Mouse (Mus musculus) thymus, adult 2 months (tissue): ENCODE data around the gene Atp8b4.

Experiments
- CTCF ChIP-seq: fragments of 200-500 bp; IDR thresholded peaks from 2 replicates; pipeline ENCODE4 v1.5.1; 2012; ENCODE audit warnings: mild to moderate bottlenecking, control low read depth, low read length, moderate library complexity, borderline replicate concordance; ENCODE audit not compliant: control insufficient read depth, poor library complexity, insufficient read depth; ENCODE audit errors: extremely low read depth
- POLR2A ChIP-seq: fragments of 200-500 bp; IDR thresholded peaks from 2 replicates; pipeline ENCODE4 v1.6.1; 2012; ENCODE audit warnings: mild to moderate bottlenecking, low read length, control low read depth, moderate library complexity; ENCODE audit not compliant: control insufficient read depth, poor library complexity, insufficient read depth; ENCODE audit errors: extremely low read depth

DNA sequence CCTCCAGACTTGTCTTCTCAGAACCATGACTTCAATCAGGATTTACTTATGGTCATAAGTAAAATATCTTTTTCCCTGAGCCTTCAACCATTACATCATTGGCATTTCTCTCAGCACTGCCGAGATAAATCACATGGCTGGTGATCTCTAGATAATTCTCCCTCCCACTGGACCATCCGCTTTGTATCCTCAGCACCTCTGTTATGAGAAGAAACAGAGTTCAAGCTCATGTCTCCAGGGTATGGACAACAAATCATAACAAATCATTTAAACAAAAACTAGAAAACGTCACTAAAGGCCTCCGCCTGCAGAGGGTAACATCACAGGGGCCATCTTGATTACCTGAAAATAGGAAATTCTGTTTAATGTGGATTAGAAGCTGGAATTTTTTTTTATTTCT lies 58.9 kb downstream of the Atp8b4 start:
- TF ChIP-seq CTCF (no peak), POLR2A (no peak)
